Mouse (Mus musculus) bone marrow macrophage, adult 2 months (primary cell): ENCODE measurements around the gene Map1b.

ENCODE experiments used
- CTCF ChIP-seq: IDR thresholded peaks from 2 replicates; pipeline ENCODE4 v1.5.1; 2012; ENCODE audit warnings: low read depth, mild to moderate bottlenecking, low read length, moderate library complexity
- POLR2A ChIP-seq: IDR thresholded peaks from 2 replicates; pipeline ENCODE4 v1.6.1; 2012; ENCODE audit warnings: mild to moderate bottlenecking, low read depth, low read length, borderline replicate concordance

GRCm38 (mm10) chr13:99394694-99395093, 121.6 kb downstream of the Map1b start:
- TF ChIP-seq CTCF (no peak), POLR2A (no peak)
